Mouse (Mus musculus): ENCODE data around the gene Ston2.

- TF ChIP-seq GATA1 (IDR thresholded peaks at IDR 0.05; ENCODE audit: borderline replicate concordance, low read length): no peak
- TF ChIP-seq FLI1 (IDR thresholded peaks at IDR 0.05; ENCODE audit: low read length): no peak
These were observed 35.5 kb downstream of the Ston2 start for GRCm38 (mm10) chr12:91752711-91753110.
